Mouse (Mus musculus) liver, adult 2 months (tissue): ENCODE results near the gene Adh7. TPM values are rescaled to one million over a fixed set of nuclear protein-coding genes. Genes with fewer than 3 reads are reported as not detected.

Experiments used
- DNase-seq: peaks from one replicate; pipeline ENCODE4 v3.0.0-alpha.2; 2011; ENCODE audit warnings: low read depth, low spot score; ENCODE audit errors: extremely low read depth
- H3K27ac ChIP-seq: fragments of 200-500 bp; replicated peaks from 2 replicates; pipeline ENCODE4 v1.5.1; 2012; ENCODE audit warnings: low read depth, mild to moderate bottlenecking, control low read depth, inconsistent platforms, low read length; ENCODE audit not compliant: insufficient read depth
- H3K27me3 ChIP-seq: fragments of 200-500 bp; 2 replicates; pipeline ENCODE4 v1.6.1; 2012; ENCODE audit warnings: mild to moderate bottlenecking, moderate library complexity, low read length, inconsistent platforms; ENCODE audit not compliant: control insufficient read depth, insufficient read depth
- H3K36me3 ChIP-seq: fragments of 200-500 bp; 2 replicates; pipeline ENCODE4 v1.6.1; 2012; ENCODE audit warnings: low read length, inconsistent platforms; ENCODE audit not compliant: control insufficient read depth, insufficient read depth
- H3K4me1 ChIP-seq: fragments of 200-500 bp; 2 replicates; pipeline ENCODE4 v1.6.1; 2011; ENCODE audit warnings: low read length; ENCODE audit not compliant: control insufficient read depth, insufficient read depth
- H3K4me3 ChIP-seq: fragments of 200-500 bp; 2 replicates; pipeline ENCODE4 v1.5.1; 2011; ENCODE audit warnings: low read depth, mild to moderate bottlenecking, control low read depth, low read length, moderate library complexity; ENCODE audit not compliant: insufficient read depth
- H3K79me2 ChIP-seq: fragments of 200-500 bp; 2 replicates; pipeline ENCODE4 v1.6.1; 2012; ENCODE audit warnings: inconsistent platforms, mild to moderate bottlenecking, low read length, moderate library complexity; ENCODE audit not compliant: control insufficient read depth, insufficient read depth
- H3K9ac ChIP-seq: fragments of 200-500 bp; 2 replicates; pipeline ENCODE4 v1.6.1; 2012; ENCODE audit warnings: low read depth, mild to moderate bottlenecking, control low read depth, inconsistent platforms, low read length
- CTCF ChIP-seq: fragments of 200-500 bp; IDR thresholded peaks from 2 replicates; pipeline ENCODE4 v1.5.1; 2011; ENCODE audit warnings: low read depth, low read length, control low read depth
- POLR2A ChIP-seq: fragments of 200-500 bp; IDR thresholded peaks from 2 replicates; pipeline ENCODE4 v1.6.1; 2011; ENCODE audit warnings: low read length, control low read depth; ENCODE audit not compliant: insufficient read depth; ENCODE audit errors: extremely low read depth
- WGBS: fragments of 180-500 bp; shearing (Covaris S2); methylation state at CpG from one replicate; pipeline ENCODE4 v1.1.7; 2018; 5-methylcytosine and 5-hydroxymethylcytosine counted together
- polyA plus RNA-seq: library from polyadenylated mRNA; depleted of rRNA; stranded (reverse); fragments of >200 nt; gene quantifications from 2 replicates; pipeline ENCODE4 v1.2.3, GENCODE M21; 2012; rRNA removed
- total RNA-seq: library from RNA; depleted of rRNA; stranded (reverse); fragments of >200 nt; gene quantifications from 2 replicates; pipeline ENCODE4 v1.2.3, GENCODE M21; 2014; rRNA removed

Adh7 gene
- total and polyA plus RNA-seq, 2 experiments = 1.2 to 1.7 TPM

- 76% methylated on average over 1 of the region's 1 CpGs for WGBS
- no peak overlapping the region for H3K27ac ChIP-seq
- no peak overlapping the region for H3K9ac ChIP-seq
- H3K36me3 ChIP-seq = no peaks in the 10 kb centered on the region
- TF ChIP-seq POLR2A (no peak), CTCF (no peak)
- H3K4me1 ChIP-seq = peaks cover 10% of the 10 kb centered on the region; the same call in 1 of the 2 replicates
- no peaks in the 10 kb centered on the region for H3K27me3 ChIP-seq
- DNase-seq = no peak
- no peaks in the 10 kb centered on the region for H3K79me2 ChIP-seq
- no peak overlapping the region for H3K4me3 ChIP-seq
Measured at GRCm38 (mm10) chr3:138270507-138270906, 52.9 kb downstream of the Adh7 start.

GRCm38 (mm10) chr3:138271297-138271696, 53.7 kb downstream of the Adh7 start:
- TF ChIP-seq POLR2A (no peak), CTCF (no peak)
- no peak for DNase-seq
- no peak overlapping the region for H3K9ac ChIP-seq
- H3K79me2 ChIP-seq = no peaks in the 10 kb centered on the region
- no peak overlapping the region for H3K4me3 ChIP-seq
- no peaks in the 10 kb centered on the region for H3K27me3 ChIP-seq
- H3K4me1 ChIP-seq = peaks cover 8% of the 10 kb centered on the region; the same call in 1 of the 2 replicates
- WGBS = 95% methylated on average over 2 of the region's 2 CpGs
- H3K36me3 ChIP-seq = no peaks in the 10 kb centered on the region
- H3K27ac ChIP-seq = no peak overlapping the region

- H3K79me2 ChIP-seq = no peaks in the 10 kb centered on the region
- no peaks in the 10 kb centered on the region for H3K27me3 ChIP-seq
- no peak for DNase-seq
- H3K4me1 ChIP-seq = peaks cover 9% of the 10 kb centered on the region; the same call in 1 of the 2 replicates
- 80% methylated on average over 7 of the region's 7 CpGs for WGBS
- no peak overlapping the region for H3K27ac ChIP-seq
- TF ChIP-seq POLR2A (no peak), CTCF (no peak)
- H3K9ac ChIP-seq = no peak overlapping the region
- H3K4me3 ChIP-seq = no peak overlapping the region
- no peaks in the 10 kb centered on the region for H3K36me3 ChIP-seq
Measured at GRCm38 (mm10) chr3:138273080-138273479, 55.5 kb downstream of the Adh7 start.

- Histone ChIP-seq H3K27me3 (no peaks in the 10 kb centered on the region), H3K4me1 (peaks cover 9% of the 10 kb centered on the region; the same call in 1 of the 2 replicates), H3K27ac (no peak overlapping the region), H3K9ac (no peak overlapping the region), H3K79me2 (no peaks in the 10 kb centered on the region), H3K36me3 (peaks cover 9% of the 10 kb centered on the region), H3K4me3 (no peak overlapping the region)
- no peak for TF ChIP-seq POLR2A
- no peak for TF ChIP-seq CTCF
- 23% methylated on average over 3 of the region's 3 CpGs for WGBS
- DNase-seq = peak; percentile 39
Measured at GRCm38 (mm10) chr3:138275100-138275499, 57.5 kb downstream of the Adh7 start.

GRCm38 (mm10) chr3:138282556-138282955, 65.0 kb downstream of the Adh7 start:
- Histone ChIP-seq H3K36me3 (peaks cover 69% of the 10 kb centered on the region), H3K79me2 (no peaks in the 10 kb centered on the region), H3K4me3 (peak overlapping the region; percentile 0; the same call in 1 of the 2 replicates), H3K4me1 (peaks cover 14% of the 10 kb centered on the region), H3K27me3 (no peaks in the 10 kb centered on the region), H3K27ac (no peak overlapping the region), H3K9ac (peak overlapping the region; percentile 38)
- peak; percentile 80 for DNase-seq
- TF ChIP-seq POLR2A = 0 out of 2 replicates have a peak, but pooled peaks have one; percentile 5
- no peak for TF ChIP-seq CTCF
- WGBS = 36% methylated on average over 9 of the region's 9 CpGs

Other genes starting within 250 kb of the Adh7 start
- 1.4 and 1.6 TPM in 2 replicates for gene Dapp1, start 236.2 kb upstream of the Adh7 start, total RNA-seq
- gene Dapp1, start 236.2 kb upstream of the Adh7 start, polyA plus RNA-seq = 0.32 and 0.59 TPM in 2 replicates
- gene 1110002E22Rik, start 152.7 kb upstream of the Adh7 start, total RNA-seq = under 0.01 TPM in 1 of 2 replicates, not detected in the other
- gene 1110002E22Rik, start 152.7 kb upstream of the Adh7 start, polyA plus RNA-seq = not detected in 2 replicates
- gene Gm5105, start 150.4 kb upstream of the Adh7 start, total RNA-seq = not detected in 2 replicates
- not detected in 2 replicates for gene Gm5105, start 150.4 kb upstream of the Adh7 start, polyA plus RNA-seq
- 2.3 and 3.8 TPM in 2 replicates for gene Trmt10a, start 74.3 kb upstream of the Adh7 start, total RNA-seq
- gene Trmt10a, start 74.3 kb upstream of the Adh7 start, polyA plus RNA-seq = 0.95 and 1.0 TPM in 2 replicates
- 183 and 204 TPM in 2 replicates for gene Mttp, start 72.8 kb upstream of the Adh7 start, total RNA-seq
- 51.7 and 56.0 TPM in 2 replicates for gene Mttp, start 72.8 kb upstream of the Adh7 start, polyA plus RNA-seq
- not detected in 2 replicates for gene 4930579F01Rik, start 23.9 kb upstream of the Adh7 start, total RNA-seq
- gene 4930579F01Rik, start 23.9 kb upstream of the Adh7 start, polyA plus RNA-seq = not detected in 2 replicates
- 2,711 and 3,373 TPM in 2 replicates for gene Adh1, start 43.2 kb downstream of the Adh7 start, total RNA-seq
- 3,177 and 3,191 TPM in 2 replicates for gene Adh1, start 43.2 kb downstream of the Adh7 start, polyA plus RNA-seq
- gene Adh6a, start 95.5 kb downstream of the Adh7 start, total RNA-seq = not detected in 2 replicates
- gene Adh6a, start 95.5 kb downstream of the Adh7 start, polyA plus RNA-seq = not detected in 2 replicates
- gene Adh6b, start 124.0 kb downstream of the Adh7 start, total RNA-seq = 0.07 TPM in 1 of 2 replicates, not detected in the other
- gene Adh6b, start 124.0 kb downstream of the Adh7 start, polyA plus RNA-seq = 0.06 TPM in 2 replicates
- 198 and 305 TPM in 2 replicates for gene Adh4, start 197.7 kb downstream of the Adh7 start, total RNA-seq
- 74.6 and 79.5 TPM in 2 replicates for gene Adh4, start 197.7 kb downstream of the Adh7 start, polyA plus RNA-seq
- gene Adh5, start 225.3 kb downstream of the Adh7 start, total RNA-seq = 435 and 567 TPM in 2 replicates
- gene Adh5, start 225.3 kb downstream of the Adh7 start, polyA plus RNA-seq = 144 and 156 TPM in 2 replicates